Mouse (Mus musculus) ES-E14 (cell line): ENCODE measurements around the gene S100a16.
A peak's percentile ranks its signal among the peaks of the same experiment; 100 is the strongest.

Experiments
- CHD2 ChIP-seq: IDR thresholded peaks from 2 replicates; pipeline ENCODE4 v1.6.1; 2014; ENCODE audit warnings: mild to moderate bottlenecking, low read depth, low read length, inconsistent platforms
- HCFC1 ChIP-seq: IDR thresholded peaks from 2 replicates; pipeline ENCODE4 v1.6.1; 2012; ENCODE audit warnings: low read length, inconsistent platforms, borderline replicate concordance; ENCODE audit not compliant: insufficient read depth
- ZC3H11A ChIP-seq: IDR thresholded peaks from 2 replicates; pipeline ENCODE4 v1.6.1; 2012; ENCODE audit warnings: low read depth, mild to moderate bottlenecking, inconsistent platforms, low read length, borderline replicate concordance

DNA sequence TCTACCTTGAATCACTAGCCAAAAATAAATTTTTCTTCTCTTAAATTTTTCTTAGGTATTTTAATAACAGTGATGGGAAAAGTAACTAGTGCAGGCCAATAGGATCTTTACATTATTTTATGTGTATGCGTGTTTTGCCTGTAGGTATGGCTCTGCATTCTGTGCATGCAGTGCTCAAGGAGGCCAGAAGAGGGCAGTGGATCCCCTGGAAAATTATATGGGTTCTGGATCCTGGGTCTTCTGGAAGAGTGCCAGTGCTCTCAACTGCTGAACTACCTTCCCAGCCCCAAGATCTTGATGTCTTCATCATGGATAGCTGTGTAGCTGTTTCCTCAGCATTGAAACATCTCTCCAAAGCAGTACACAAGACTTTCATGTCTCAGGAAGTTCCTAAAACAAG lies 45.1 kb downstream of the S100a16 start:
- TF ChIP-seq CHD2 (no peak), HCFC1 (no peak), ZC3H11A (peak; percentile 57)
